32 mouse cellular contexts compared by ENCODE assay signal in the genomic region with DNA sequence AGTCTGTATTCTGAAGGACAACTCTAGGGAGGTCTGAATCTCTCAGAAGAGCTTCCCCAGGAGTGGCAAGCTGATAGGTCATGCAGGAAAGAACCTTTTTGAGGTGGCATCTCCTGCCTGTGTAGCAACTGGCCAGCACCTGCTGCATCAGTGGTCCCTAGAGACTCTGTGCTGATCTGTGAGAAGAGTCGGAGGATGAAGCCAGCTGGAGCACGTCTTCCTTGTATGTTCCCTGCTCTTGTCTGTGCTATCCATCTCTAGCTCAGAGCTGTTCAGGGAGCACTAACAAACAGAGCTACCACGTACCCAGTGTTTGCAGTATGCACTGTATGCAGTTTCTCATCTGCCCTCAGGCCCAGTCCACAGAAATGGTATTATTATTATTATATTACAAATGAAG.
"Had no signal": no experiment of that assay in that cellular context is flagged by ENCODE, and none has a peak within 500 bp of the region (broad histone marks: within the 10 kb centered on the region; RNA-seq: fewer than 3 reads in every experiment).

No protein-coding gene starts in this region.

- H3K27ac ChIP-seq: heart, embryonic 15.5 days; hindbrain, embryonic 10.5 days; hindbrain, embryonic 12.5 days; hindbrain, embryonic 13.5 days; hindbrain, embryonic 14.5 days; hindbrain, embryonic 15.5 days; hindbrain, postnatal 0 days; kidney, embryonic 15.5 days; kidney, postnatal 0 days; layer of hippocampus, adult 2 months; left cerebral cortex, adult 2 months had no signal

- H3K4me2 ChIP-seq: heart, embryonic 11.5 days; heart, embryonic 12.5 days; heart, embryonic 13.5 days; heart, embryonic 15.5 days; hindbrain, embryonic 12.5 days; hindbrain, embryonic 13.5 days; hindbrain, embryonic 14.5 days; hindbrain, embryonic 15.5 days; kidney, embryonic 15.5 days had no signal

- H3K9ac ChIP-seq: heart, embryonic 12.5 days; heart, embryonic 13.5 days; heart, embryonic 15.5 days; hindbrain, embryonic 12.5 days; hindbrain, embryonic 13.5 days; hindbrain, embryonic 14.5 days; hindbrain, embryonic 15.5 days; kidney, embryonic 15.5 days had no signal

- DNase-seq: heart, postnatal 14 days; heart, postnatal 4 days; kidney, adult 11 months; kidney, adult 18-20 months; kidney, adult 2 months; kidney, adult 8-10 months; kidney, adult 9 months; kidney, postnatal 10 days; kidney, postnatal 14 days; kidney, postnatal 25 days; kidney, postnatal 36 days; kidney, postnatal 4 days; layer of hippocampus, adult 9-11 months; layer of hippocampus, postnatal 36 days had no signal

- ATAC-seq: hindbrain, embryonic 16.5 days; hindbrain, postnatal 0 days; inflammation-experienced regulatory T-cells, adult 6 months; intestine, embryonic 16.5 days; intestine, postnatal 0 days had no signal

- H3K4me3 ChIP-seq: heart, embryonic 12.5 days; heart, embryonic 13.5 days; heart, embryonic 15.5 days; hindbrain, embryonic 10.5 days; hindbrain, embryonic 12.5 days; hindbrain, embryonic 13.5 days; hindbrain, embryonic 15.5 days; kidney, embryonic 15.5 days; layer of hippocampus, adult 2 months; left cerebral cortex, adult 2 months had no signal

- H3K9me3 ChIP-seq: kidney, embryonic 15.5 days had no signal

- H3K4me1 ChIP-seq: heart, embryonic 12.5 days; heart, embryonic 13.5 days; heart, embryonic 15.5 days; hindbrain, embryonic 10.5 days; hindbrain, embryonic 12.5 days; kidney, embryonic 15.5 days had no signal

- H3K36me3 ChIP-seq: heart, embryonic 12.5 days; heart, embryonic 15.5 days; hindbrain, embryonic 12.5 days; hindbrain, embryonic 13.5 days; kidney, embryonic 15.5 days had no signal

- H3K27me3 ChIP-seq: heart, embryonic 12.5 days; heart, embryonic 13.5 days; heart, embryonic 15.5 days; hindbrain, embryonic 12.5 days; hindbrain, embryonic 13.5 days; hindbrain, embryonic 15.5 days had no signal
